Mouse (Mus musculus) activated CD4-positive, CD25-positive, alpha-beta regulatory T cell, adult 4 months (primary cell): ENCODE data around the gene Gramd2. TPM values are rescaled to one million over a fixed set of nuclear protein-coding genes. Genes with fewer than 3 reads are reported as not detected.

Experiments
- ATAC-seq: one replicate; pipeline ENCODE4 v1.8.0; 2017
- polyA plus RNA-seq, 2 experiments: library from polyadenylated mRNA; unstranded; fragments of 100-300 nt; shearing (Covaris generic); gene quantifications; one replicate each; pipeline ENCODE4 v1.2.1; 2017

Gene Gramd2
- polyA plus RNA-seq, 2 experiments from 2014 or later: not detected

- ATAC-seq: no peak
These were observed 11.5 kb upstream of the Gramd2 start for GRCm38 (mm10) chr9:59668473-59668872.

GRCm38 (mm10) chr9:59669172-59669571 lies 10.8 kb upstream of the Gramd2 start:
- ATAC-seq: no peak

DNA sequence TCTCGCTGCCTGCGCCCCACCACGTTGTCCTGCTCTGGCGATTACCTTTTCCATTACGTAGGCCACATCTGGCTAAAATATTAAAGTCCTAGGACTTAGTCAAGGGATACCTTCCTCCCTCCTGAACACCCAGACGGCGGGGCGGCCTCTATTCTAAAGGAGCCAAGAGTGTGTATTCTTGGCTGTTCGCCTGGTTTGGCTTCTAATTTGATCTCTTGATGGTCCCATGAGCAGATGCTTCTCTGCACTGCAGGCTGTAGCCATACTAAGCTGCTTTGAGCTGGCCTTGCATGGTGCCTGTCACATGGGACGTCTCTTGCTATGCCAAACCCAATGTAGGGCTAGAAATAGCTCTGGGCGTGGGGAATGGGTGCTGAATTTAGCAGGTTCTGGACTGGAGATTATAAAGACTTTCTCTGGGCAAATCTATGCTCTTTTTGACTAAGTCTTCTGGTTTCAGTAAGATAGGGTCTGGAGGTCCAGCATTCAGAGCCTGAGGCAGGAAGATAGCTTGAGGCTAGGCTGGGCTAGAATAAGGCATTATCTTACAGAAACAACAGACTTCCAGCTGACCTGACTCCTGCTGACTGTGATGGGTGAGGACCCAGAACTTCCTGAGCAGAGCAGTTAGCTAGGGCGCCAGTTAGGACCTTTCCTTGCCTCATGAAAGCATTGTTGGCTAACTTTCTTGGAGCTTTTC lies 7.6 kb upstream of the Gramd2 start:
- no peak for ATAC-seq

DNA sequence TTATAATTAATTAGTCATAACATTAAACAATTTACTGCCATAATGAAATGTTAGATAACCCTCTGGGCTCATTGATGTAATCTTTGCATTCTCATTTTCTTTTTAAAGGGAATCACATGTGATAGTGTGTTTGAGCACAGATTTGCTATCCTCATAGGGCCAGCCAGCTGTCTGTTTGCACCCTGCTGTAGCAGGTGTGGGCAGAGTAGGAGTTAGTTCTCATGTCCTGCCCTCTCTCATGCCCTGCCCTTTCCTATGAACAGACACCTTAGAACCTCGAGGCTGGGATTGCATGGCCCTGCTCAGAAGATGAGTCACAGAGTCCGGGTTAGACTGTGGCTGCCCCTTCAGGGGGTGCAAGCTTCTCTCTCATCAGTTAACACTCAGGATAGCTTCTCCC lies 6.5 kb upstream of the Gramd2 start:
- no peak for ATAC-seq

- no peak for ATAC-seq
These were observed 4.3 kb upstream of the Gramd2 start for GRCm38 (mm10) chr9:59675598-59675997.

GRCm38 (mm10) chr9:59678313-59678712 lies 1.6 kb upstream of the Gramd2 start:
- ATAC-seq: peak; percentile 43

- ATAC-seq: no peak
These were observed 561 bp downstream of the Gramd2 start for GRCm38 (mm10) chr9:59680534-59680875.

GRCm38 (mm10) chr9:59684020-59684419 lies 4.1 kb downstream of the Gramd2 start:
- ATAC-seq: no peak

- ATAC-seq: no peak
These were observed 7.6 kb downstream of the Gramd2 start for GRCm38 (mm10) chr9:59687416-59688046.

DNA sequence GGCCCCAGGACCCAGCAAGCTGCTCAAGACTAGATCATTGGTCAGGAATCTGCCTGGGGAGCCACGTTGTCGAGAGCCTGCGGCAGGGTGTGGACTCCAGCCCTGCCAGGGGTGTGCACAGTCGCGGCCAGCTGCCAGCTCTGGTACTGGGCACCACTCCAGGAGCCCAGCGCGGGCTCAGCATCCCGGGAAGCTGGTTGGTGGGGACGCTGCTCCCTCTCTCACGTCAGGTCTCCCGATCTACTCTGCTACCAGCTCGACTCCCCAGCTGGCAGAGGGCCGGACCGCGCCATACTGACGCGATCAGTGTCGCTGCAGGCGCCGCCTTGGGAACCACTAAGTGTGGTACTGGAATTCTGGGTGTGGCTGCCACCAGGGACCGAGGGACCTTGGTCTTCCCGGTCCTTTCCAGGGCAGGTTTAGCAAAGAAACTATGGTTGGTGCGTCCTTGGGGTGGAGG lies 11.7 kb downstream of the Gramd2 start:
- no peak for ATAC-seq

DNA sequence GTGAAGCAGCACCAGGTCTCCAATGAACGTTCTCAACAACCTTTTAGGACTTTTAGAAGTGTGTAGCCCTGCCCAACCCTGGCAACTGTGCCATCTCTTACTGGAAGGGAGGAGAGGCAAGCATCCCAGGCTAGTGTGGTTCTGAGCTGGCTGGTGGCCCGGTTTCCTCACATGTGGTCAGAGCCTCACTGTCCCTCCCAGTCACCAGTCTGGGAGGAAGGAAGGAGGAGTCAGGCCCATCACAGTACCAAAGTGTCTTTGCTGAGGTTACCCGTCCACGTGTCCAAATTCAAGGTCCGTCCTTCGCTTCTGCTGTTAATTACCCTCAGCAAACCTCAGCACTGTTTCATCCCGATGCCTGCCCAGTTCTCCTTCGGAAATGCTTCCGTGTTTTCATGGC lies 12.2 kb downstream of the Gramd2 start:
- no peak for ATAC-seq

DNA sequence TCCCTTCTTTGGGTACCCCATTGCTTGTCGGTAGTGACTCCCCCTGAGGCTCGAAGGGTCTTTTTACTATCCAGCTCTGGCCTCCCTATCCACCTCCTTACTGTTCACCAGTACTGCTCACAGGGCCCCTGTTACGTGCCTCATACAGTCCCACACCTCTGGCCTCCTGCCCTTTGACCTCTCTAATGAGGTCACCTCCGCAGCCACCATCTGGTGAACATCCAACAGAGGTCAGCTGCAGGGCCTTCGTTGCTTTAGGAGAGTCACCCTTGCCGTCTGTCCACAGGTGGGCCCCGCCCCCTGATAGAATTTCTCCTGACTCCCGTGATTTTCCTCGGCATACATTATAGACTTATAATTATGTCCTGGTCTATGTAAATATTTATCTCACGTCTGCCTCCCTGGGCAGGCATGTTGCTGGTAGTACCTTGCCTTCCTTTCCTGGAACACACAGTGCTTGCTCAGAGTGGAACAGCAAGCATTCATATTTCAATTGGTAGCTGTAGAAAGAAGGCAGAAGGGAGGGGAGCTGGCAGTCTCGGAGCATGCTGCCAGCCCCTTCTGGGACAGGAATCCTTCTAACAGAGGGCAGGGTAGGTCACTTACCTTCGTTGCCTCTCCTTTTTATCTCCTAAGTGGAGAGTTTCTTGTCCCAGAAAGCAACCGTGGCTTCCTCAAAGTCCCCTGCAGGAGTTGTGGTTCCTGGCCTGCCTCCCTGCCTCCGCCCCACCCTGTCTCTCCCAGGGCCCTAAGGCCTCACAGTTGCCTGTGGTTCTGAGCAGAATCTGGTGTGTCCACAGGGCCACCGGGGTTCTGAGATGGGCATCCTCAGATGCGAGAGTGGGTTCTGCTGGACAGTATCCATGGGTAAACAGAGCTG lies 14.9 kb downstream of the Gramd2 start:
- no peak for ATAC-seq

DNA sequence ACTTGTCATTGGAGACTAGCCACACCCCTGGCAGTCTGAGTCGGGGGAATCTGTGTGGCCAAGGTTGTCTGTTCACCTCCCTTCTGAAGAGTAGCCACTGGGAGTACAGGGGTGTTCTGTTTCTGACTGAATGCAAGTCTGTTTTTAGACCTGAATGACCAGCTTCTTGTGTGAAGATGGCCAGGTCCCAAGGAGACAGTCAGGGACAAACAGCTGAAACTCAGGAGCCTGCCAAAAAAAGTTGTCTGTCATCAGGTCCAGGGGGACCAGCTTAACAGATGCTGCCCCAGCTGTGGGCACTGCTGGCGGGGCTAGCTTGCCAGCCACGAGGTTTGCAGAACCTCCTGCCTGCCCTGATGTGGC lies 15.5 kb downstream of the Gramd2 start:
- ATAC-seq: no peak

GRCm38 (mm10) chr9:59696381-59696780 lies 16.4 kb downstream of the Gramd2 start:
- ATAC-seq: no peak

DNA sequence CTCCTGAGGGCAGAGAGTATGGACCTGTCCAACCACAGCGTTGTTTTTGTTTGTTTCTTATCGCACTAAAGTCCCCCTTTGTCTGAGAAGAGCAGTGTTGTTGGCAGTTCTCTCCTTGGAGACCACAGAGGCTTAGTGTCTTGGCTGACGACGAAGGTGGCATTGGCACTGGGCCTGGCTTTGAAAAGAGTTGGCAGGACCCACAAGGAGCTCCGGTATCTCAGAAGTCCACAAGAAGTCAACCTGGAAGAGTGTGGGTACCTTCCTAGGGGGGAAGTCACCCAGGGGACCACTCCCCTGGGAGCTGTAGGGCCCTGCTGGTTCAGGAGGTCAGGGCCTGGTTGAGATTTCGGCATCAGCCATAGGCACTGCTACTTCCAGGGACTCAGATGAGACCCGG lies 21.1 kb downstream of the Gramd2 start:
- ATAC-seq: no peak

DNA sequence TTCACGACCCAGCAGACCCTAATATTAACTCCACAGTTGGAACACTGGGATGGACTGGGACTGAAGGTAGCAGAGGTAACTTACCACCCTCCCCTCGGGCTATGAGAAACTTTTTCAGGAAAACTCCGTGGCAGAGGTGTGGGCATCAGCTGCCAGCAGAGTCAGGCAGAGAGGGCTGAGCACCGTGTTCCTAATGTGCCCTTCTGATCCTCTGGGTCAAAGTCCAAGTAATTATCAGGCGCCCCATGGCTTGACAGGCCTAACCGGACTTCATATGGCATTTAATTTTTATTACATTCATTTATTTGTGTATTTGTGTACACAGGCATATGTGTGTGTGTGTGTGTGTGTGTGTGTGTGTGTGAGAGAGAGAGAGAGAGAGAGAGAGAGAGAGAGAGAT lies 23.2 kb downstream of the Gramd2 start:
- ATAC-seq: no peak

- no peak for ATAC-seq
These were observed 27.2 kb downstream of the Gramd2 start for GRCm38 (mm10) chr9:59706850-59707825.

GRCm38 (mm10) chr9:59709225-59709624 lies 29.3 kb downstream of the Gramd2 start:
- ATAC-seq: no peak

GRCm38 (mm10) chr9:59716275-59716898 lies 36.4 kb downstream of the Gramd2 start:
- no peak for ATAC-seq

DNA sequence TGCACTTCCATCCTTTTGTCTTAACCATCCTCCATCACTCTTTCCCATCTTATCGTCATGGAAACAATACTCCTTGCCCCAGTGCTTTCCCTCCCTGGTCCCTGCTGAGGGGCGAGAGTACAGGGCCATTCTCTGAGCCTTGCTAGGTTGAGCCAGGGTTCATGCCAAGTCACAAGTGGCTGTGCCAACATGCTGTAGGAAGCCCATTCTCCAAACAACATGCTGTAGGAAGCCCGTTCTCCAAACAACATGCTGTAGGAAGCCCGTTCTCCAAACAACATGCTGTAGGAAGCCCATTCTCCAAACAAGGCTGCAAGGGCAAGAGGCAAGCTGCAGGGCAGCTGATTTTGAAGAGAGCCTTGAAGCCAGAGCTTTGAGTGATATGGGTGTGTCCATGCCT lies 38.3 kb downstream of the Gramd2 start:
- ATAC-seq: no peak

DNA sequence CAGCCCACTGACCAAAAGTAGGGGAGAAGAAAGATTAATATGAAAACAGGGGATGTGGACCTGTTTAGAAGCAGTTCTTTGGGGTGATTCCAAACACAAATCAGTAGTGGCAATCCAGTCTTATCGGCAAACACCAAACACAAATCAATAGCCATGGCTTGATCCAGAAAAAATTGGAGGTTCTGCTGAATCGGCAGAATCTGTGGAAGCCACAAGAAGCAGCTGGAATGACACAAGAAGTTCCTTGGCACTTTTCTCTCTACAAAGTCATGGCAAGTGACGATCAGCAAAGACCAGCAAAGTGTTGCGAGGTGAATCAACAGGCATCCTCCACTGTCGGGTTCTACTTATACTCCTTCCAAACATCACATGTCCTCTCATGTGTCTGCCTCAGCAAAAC lies 41.2 kb downstream of the Gramd2 start:
- no peak for ATAC-seq

DNA sequence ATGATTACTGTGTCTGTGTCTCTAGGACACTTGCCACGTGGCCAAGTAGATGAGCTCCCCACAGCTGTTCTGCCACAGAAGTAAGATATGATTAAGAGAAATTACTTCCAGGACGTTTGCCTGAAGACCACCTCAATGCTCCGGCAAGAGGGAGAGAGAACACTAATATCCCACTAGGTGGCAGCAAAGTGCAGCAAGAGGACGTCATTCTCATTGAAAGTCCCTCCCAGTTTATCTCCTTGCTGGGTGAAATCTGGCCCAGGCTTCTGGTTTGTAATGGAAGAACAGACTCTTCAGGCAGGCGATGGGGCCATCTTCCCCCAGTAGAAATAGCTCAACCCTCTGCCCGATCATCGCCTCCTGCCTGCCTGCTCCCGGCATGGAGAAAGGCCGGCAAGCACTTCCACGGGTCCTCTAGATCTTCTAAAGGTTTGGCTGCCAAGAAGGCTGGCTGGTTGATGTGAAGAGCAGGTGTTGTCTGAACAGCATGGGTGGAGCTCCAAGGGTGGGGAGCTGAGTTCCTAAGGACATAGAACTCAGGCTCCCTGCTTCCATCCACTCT lies 43.2 kb downstream of the Gramd2 start:
- no peak for ATAC-seq
